Mouse (Mus musculus): ENCODE measurements around the gene Haus5. TPM values are rescaled to one million over a fixed set of nuclear protein-coding genes. Genes with fewer than 3 reads are reported as not detected.

The Haus5 gene
- 22.4 and 23.9 TPM in 2 replicates for polyA plus RNA-seq (2014; fragmentation: Nextera tagmentation; extraction: Ambion mirVana)

DNA sequence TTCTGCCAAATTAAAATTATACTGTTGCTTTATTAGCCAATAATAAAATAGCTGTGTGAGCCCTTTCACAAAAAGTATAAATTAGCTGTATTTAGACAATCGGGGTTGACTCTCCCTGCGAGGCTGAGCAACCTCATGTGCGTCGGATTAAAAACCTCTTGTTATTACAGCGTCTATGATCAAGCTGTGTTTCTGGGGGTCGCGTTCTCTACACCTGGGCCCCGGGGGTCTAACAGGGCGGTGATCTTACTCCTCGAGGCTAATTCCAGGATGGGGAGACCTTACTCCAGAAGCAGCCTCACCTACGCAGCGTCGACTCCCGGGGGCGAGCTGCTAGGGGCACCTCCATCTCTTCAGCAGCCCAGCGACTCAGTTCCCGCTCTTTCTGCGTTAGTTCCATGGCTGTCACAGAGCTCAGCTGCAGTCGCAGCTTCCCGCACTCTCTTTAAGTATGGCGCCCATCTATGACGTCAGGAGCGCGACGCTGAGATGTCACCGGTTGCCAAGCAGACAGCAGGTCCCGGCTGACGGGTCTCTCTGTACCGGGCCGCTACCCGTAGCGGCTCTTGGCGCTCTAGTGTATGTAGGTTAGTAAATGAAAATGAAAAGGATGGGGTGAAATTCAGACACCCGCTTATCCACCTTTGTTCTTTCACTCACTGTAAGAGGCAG, at the start of gene Haus5:
TSS of gene Haus5 (minus strand) at position 466 of the 672 bp plus-strand sequence.
- under 1% methylated on average over 34 of the region's 34 CpGs for WGBS
- peak within 1 kb of the TSS; percentile 56 for H3K4me2 ChIP-seq (ENCODE audit: low read depth, low read length)
- H3K27ac ChIP-seq (ENCODE audit: low read depth, low read length), result peak within 1 kb of the TSS; percentile 16
- no peaks in the 10 kb centered on the region for H3K27me3 ChIP-seq (ENCODE audit: control insufficient read depth, insufficient read depth, low read length)
- H3K9me3 ChIP-seq (ENCODE audit: control insufficient read depth, low read length), result no peaks in the 10 kb centered on the region
- H3K9ac ChIP-seq (replicated peaks; ENCODE audit: low read depth, low read length), result peak within 1 kb of the TSS; percentile 8
- 0 out of 2 replicates have a peak, but pooled peaks cover 3% of the 10 kb centered on the region for H3K36me3 ChIP-seq (ENCODE audit: control insufficient read depth, insufficient read depth, low read length)
- ATAC-seq (ENCODE audit: low read depth), result peak; percentile 95
- H3K4me1 ChIP-seq (ENCODE audit: control insufficient read depth, insufficient read depth, low read length), result no peaks in the 10 kb centered on the region
- H3K4me3 ChIP-seq (ENCODE audit: low read depth, low read length), result peak within 1 kb of the TSS; percentile 29

DNA sequence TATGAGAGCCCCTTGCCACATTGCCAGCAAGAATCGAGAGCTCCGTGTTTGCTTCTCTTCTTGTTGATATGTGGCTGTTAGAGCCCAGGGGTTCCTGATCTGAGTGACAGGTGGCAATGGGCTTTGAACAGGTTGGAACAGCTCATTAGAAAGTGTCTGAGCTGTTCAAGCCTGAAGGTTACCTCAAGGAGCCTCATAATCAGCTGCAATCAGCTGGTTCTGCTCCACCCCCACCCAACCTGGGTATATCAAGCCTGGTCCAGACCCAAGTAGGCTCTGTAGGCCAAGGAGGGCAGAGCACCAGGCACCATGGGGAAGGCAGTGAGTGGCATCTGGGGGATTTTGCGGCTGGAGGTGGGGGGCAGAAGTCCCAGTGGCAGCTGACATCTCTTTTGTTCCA, 47.1 kb upstream of the Haus5 start, which contains the start of gene Atp4a:
TSS of gene Atp4a (plus strand) at position 268 of the 400 bp plus-strand sequence.
- Histone ChIP-seq H3K27me3 (ENCODE audit: control insufficient read depth, insufficient read depth, low read length) (no peaks in the 10 kb centered on the region), H3K9ac (replicated peaks; ENCODE audit: low read depth, low read length) (no peak within 1 kb of the TSS), H3K4me1 (ENCODE audit: control insufficient read depth, insufficient read depth, low read length) (no peaks in the 10 kb centered on the region), H3K9me3 (ENCODE audit: control insufficient read depth, low read length) (no peaks in the 10 kb centered on the region), H3K4me2 (ENCODE audit: low read depth, low read length) (no peak within 1 kb of the TSS), H3K36me3 (ENCODE audit: control insufficient read depth, insufficient read depth, low read length) (no peaks in the 10 kb centered on the region), H3K4me3 (ENCODE audit: low read depth, low read length) (no peak within 1 kb of the TSS), H3K27ac (ENCODE audit: low read depth, low read length) (no peak within 1 kb of the TSS)
- 87% methylated on average over 3 of the region's 3 CpGs for WGBS
- ATAC-seq (ENCODE audit: low read depth), result no peak

DNA sequence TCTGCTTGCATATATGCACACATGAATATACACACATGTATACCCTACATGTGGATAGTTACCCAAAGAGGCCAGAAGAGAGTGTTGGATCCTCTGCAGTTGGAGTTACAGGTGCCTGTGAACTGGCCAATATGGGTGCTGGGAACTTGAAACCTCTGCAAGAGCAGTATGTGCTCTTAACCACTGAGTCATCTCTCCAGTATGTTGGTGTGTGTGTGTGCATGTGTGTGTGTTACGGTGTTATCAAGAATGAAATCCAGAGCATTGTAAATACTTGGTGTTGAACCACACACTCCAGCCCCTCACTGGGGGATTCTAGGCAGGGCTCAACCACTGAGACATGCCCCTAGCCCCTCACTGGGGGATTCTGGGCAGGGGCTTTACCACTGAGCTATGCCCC, 42.6 kb upstream of the Haus5 start:
- no peak overlapping the region for H3K4me2 ChIP-seq (ENCODE audit: low read depth, low read length)
- no peaks in the 10 kb centered on the region for H3K36me3 ChIP-seq (ENCODE audit: control insufficient read depth, insufficient read depth, low read length)
- WGBS, result 89% methylated on average over 1 of the region's 1 CpGs
- no peak overlapping the region for H3K27ac ChIP-seq (ENCODE audit: low read depth, low read length)
- H3K4me1 ChIP-seq (ENCODE audit: control insufficient read depth, insufficient read depth, low read length), result no peaks in the 10 kb centered on the region
- H3K9ac ChIP-seq (replicated peaks; ENCODE audit: low read depth, low read length), result no peak overlapping the region
- H3K4me3 ChIP-seq (ENCODE audit: low read depth, low read length), result no peak overlapping the region
- no peaks in the 10 kb centered on the region for H3K27me3 ChIP-seq (ENCODE audit: control insufficient read depth, insufficient read depth, low read length)
- ATAC-seq (ENCODE audit: low read depth), result no peak
- no peaks in the 10 kb centered on the region for H3K9me3 ChIP-seq (ENCODE audit: control insufficient read depth, low read length)

DNA sequence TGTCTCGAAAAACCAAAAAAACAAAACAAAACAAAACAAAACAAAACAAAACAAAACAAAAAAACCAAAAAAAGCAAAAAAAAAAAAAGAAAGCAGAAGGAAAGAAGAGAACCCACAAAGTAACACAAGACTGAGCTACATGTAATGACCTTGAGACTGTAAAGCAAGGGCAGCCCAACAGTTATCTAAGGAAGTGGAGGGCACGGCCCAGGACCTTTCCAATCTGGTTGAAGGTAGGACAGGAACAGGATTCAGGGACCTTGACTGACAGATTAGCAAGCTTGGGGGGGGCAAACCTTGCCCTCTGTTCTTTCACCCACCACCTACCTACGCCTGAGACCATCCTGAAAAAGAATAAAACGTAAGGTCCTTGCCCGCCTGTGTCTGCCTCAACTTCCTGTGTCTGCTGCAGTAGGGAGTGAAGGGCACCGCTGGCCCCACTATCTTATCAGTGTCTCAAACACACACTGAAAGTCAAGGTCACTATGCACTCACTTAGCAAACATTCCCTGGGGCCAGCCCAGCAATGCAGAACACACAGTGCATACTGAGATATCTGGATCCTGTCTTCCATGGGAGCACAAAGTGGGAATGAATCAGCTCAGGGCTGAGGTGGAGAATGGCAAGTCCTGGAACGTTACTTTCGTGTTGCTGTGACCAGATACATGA, 41.6 kb upstream of the Haus5 start:
- H3K4me2 ChIP-seq (ENCODE audit: low read depth, low read length), result no peak overlapping the region
- no peaks in the 10 kb centered on the region for H3K4me1 ChIP-seq (ENCODE audit: control insufficient read depth, insufficient read depth, low read length)
- no peak for ATAC-seq (ENCODE audit: low read depth)
- no peak overlapping the region for H3K9ac ChIP-seq (replicated peaks; ENCODE audit: low read depth, low read length)
- H3K9me3 ChIP-seq (ENCODE audit: control insufficient read depth, low read length), result no peaks in the 10 kb centered on the region
- no peaks in the 10 kb centered on the region for H3K36me3 ChIP-seq (ENCODE audit: control insufficient read depth, insufficient read depth, low read length)
- no peaks in the 10 kb centered on the region for H3K27me3 ChIP-seq (ENCODE audit: control insufficient read depth, insufficient read depth, low read length)
- WGBS, result 85% methylated on average over 8 of the region's 8 CpGs
- H3K4me3 ChIP-seq (ENCODE audit: low read depth, low read length), result no peak overlapping the region
- no peak overlapping the region for H3K27ac ChIP-seq (ENCODE audit: low read depth, low read length)

DNA sequence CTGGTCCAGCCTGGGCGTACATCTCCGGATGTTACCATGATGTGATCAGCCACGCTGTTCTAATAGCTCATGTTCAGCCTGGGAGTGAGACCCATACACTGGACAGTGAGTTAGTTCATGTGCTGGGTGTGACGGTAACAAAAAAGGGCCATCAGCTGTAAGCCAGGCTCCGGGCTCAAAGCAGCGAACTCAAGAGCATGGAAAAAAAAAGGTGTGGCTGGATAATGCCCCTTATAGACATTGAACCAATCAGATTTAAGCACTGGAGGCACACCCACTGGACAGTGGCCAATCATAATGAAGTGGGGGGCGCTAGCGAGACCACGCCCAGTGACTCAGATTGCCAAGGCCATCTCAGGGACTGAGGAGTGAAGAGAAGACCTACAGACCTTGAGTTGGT, 33.8 kb upstream of the Haus5 start, which contains the start of gene 2200002J24Rik:
TSS of gene 2200002J24Rik (plus strand) at position 338 of the 400 bp plus-strand sequence.
- 34% methylated on average over 9 of the region's 9 CpGs for WGBS
- H3K9ac ChIP-seq (replicated peaks; ENCODE audit: low read depth, low read length), result no peak within 1 kb of the TSS
- H3K4me3 ChIP-seq (ENCODE audit: low read depth, low read length), result no peak within 1 kb of the TSS
- no peaks in the 10 kb centered on the region for H3K4me1 ChIP-seq (ENCODE audit: control insufficient read depth, insufficient read depth, low read length)
- no peak within 1 kb of the TSS for H3K4me2 ChIP-seq (ENCODE audit: low read depth, low read length)
- no peaks in the 10 kb centered on the region for H3K36me3 ChIP-seq (ENCODE audit: control insufficient read depth, insufficient read depth, low read length)
- H3K27me3 ChIP-seq (ENCODE audit: control insufficient read depth, insufficient read depth, low read length), result no peaks in the 10 kb centered on the region
- no peaks in the 10 kb centered on the region for H3K9me3 ChIP-seq (ENCODE audit: control insufficient read depth, low read length)
- ATAC-seq (ENCODE audit: low read depth), result no peak
- H3K27ac ChIP-seq (ENCODE audit: low read depth, low read length), result no peak within 1 kb of the TSS

DNA sequence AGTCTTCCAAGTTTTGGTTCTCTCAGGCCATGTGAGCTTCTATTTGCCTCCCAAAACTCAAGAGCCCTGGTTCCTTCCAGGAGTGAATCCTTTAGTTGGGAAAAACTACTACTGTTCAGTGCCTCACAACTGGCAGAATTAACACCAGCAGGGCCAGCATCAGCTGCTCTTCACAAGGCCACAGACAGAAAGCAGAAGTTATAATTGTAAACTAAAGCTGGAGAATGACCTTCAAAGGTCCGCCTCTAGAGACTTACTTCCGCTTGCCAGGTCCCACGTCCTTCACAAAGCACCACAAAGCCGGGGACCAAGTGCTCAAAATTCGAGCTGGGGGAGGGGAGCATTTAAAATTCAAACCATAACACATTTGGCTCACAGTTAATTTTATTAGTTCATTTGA, 33.3 kb upstream of the Haus5 start:
- Histone ChIP-seq H3K36me3 (ENCODE audit: control insufficient read depth, insufficient read depth, low read length) (no peaks in the 10 kb centered on the region), H3K9ac (replicated peaks; ENCODE audit: low read depth, low read length) (no peak overlapping the region), H3K4me2 (ENCODE audit: low read depth, low read length) (no peak overlapping the region), H3K4me1 (ENCODE audit: control insufficient read depth, insufficient read depth, low read length) (no peaks in the 10 kb centered on the region), H3K9me3 (ENCODE audit: control insufficient read depth, low read length) (no peaks in the 10 kb centered on the region), H3K4me3 (ENCODE audit: low read depth, low read length) (no peak overlapping the region), H3K27me3 (ENCODE audit: control insufficient read depth, insufficient read depth, low read length) (no peaks in the 10 kb centered on the region), H3K27ac (ENCODE audit: low read depth, low read length) (no peak overlapping the region)
- WGBS, result 63% methylated on average over 5 of the region's 5 CpGs
- no peak for ATAC-seq (ENCODE audit: low read depth)

DNA sequence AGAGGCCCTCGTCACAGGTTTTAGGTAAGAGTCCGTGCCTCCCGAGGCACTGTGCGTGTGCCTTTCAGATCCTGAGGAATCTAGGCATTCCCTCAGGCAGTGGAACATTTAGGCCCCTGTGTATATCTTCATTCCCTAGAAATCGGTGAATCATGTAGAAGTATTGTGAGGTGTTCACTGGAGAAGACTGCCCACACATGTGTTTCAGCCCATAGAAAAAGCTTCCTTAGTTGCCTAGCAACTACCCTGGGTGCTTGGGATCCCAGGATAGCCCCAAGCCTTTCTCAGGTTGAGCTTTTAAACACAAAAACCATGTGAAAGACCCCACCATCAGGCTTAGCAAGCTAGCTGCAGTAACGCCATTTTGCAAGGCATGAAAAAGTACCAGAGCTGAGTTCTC, 23.5 kb upstream of the Haus5 start:
- H3K9ac ChIP-seq (replicated peaks; ENCODE audit: low read depth, low read length), result no peak overlapping the region
- H3K27me3 ChIP-seq (ENCODE audit: control insufficient read depth, insufficient read depth, low read length), result peaks cover 3% of the 10 kb centered on the region; the same call in 1 of the 2 replicates
- no peak overlapping the region for H3K4me3 ChIP-seq (ENCODE audit: low read depth, low read length)
- no peaks in the 10 kb centered on the region for H3K36me3 ChIP-seq (ENCODE audit: control insufficient read depth, insufficient read depth, low read length)
- H3K4me1 ChIP-seq (ENCODE audit: control insufficient read depth, insufficient read depth, low read length), result no peaks in the 10 kb centered on the region
- 86% methylated on average over 6 of the region's 6 CpGs for WGBS
- ATAC-seq (ENCODE audit: low read depth), result no peak
- H3K4me2 ChIP-seq (ENCODE audit: low read depth, low read length), result no peak overlapping the region
- H3K9me3 ChIP-seq (ENCODE audit: control insufficient read depth, low read length), result no peaks in the 10 kb centered on the region
- no peak overlapping the region for H3K27ac ChIP-seq (ENCODE audit: low read depth, low read length)

DNA sequence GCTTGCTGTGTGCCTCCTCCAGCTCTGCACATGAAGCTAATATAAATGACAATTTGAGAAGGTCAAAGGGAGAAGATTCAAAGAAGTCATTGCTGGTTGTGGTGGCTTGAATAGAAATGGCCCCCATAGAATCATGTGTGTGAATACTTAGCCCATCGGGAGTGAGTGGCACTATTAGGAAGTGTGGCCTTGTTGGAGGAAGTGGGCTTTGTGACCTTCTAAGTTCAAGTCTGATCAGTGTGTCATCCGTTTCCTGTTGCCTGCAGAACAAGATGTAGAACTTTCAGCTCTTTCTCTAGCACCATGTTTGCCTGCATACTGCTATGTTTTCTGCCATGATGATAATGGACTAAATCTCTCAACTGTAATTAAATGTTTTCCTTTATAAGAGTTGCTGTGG, 18.6 kb upstream of the Haus5 start:
- Histone ChIP-seq H3K27me3 (ENCODE audit: control insufficient read depth, insufficient read depth, low read length) (peaks cover 3% of the 10 kb centered on the region; the same call in 1 of the 2 replicates), H3K9me3 (ENCODE audit: control insufficient read depth, low read length) (no peaks in the 10 kb centered on the region), H3K4me3 (ENCODE audit: low read depth, low read length) (no peak overlapping the region), H3K36me3 (ENCODE audit: control insufficient read depth, insufficient read depth, low read length) (no peaks in the 10 kb centered on the region), H3K27ac (ENCODE audit: low read depth, low read length) (no peak overlapping the region), H3K4me1 (ENCODE audit: control insufficient read depth, insufficient read depth, low read length) (no peaks in the 10 kb centered on the region), H3K9ac (replicated peaks; ENCODE audit: low read depth, low read length) (no peak overlapping the region), H3K4me2 (ENCODE audit: low read depth, low read length) (no peak overlapping the region)
- 85% methylated on average over 2 of the region's 2 CpGs for WGBS
- ATAC-seq (ENCODE audit: low read depth), result no peak

DNA sequence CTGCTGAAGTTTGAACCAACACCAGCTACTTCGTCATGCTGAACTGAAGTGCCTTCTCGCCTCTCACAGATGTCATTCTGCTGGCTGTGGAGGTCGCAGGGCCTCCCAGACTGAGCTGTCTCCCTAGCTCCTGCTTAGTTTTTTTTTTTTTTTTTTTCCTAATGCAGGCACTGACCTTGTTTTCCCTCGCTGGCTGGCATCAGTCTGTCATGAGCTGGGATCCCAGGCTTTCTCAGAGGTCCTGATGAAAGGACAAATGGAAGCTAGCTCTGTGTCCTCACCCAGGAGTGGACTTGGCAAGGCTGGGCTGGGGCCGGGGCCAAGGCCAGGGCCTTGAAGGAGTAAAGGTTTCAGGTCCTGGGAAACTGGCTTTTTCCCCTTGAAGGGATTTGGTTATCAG, 17.1 kb upstream of the Haus5 start:
- no peaks in the 10 kb centered on the region for H3K36me3 ChIP-seq (ENCODE audit: control insufficient read depth, insufficient read depth, low read length)
- H3K9me3 ChIP-seq (ENCODE audit: control insufficient read depth, low read length), result no peaks in the 10 kb centered on the region
- no peak overlapping the region for H3K9ac ChIP-seq (replicated peaks; ENCODE audit: low read depth, low read length)
- H3K27me3 ChIP-seq (ENCODE audit: control insufficient read depth, insufficient read depth, low read length), result no peaks in the 10 kb centered on the region
- H3K4me3 ChIP-seq (ENCODE audit: low read depth, low read length), result no peak overlapping the region
- no peaks in the 10 kb centered on the region for H3K4me1 ChIP-seq (ENCODE audit: control insufficient read depth, insufficient read depth, low read length)
- H3K27ac ChIP-seq (ENCODE audit: low read depth, low read length), result no peak overlapping the region
- no peak overlapping the region for H3K4me2 ChIP-seq (ENCODE audit: low read depth, low read length)
- ATAC-seq (ENCODE audit: low read depth), result no peak
- WGBS, result 69% methylated on average over 5 of the region's 5 CpGs
